Mouse (Mus musculus): Measurements from ENCODE around the gene Gabrb3. TPM values are rescaled to one million over a fixed set of nuclear protein-coding genes. Genes with fewer than 3 reads are reported as not detected.
"Not testable (repeated sequence)": the region's sequence is repeated elsewhere in the genome, so short reads cannot be mapped to it uniquely, and the experiment has no call there.

Gabrb3 gene
- total and polyA plus RNA-seq, 2 experiments from 2014 or later: 58.0 to 159 TPM

GRCm38 (mm10) chr7:57746836-57747235 lies 327.3 kb downstream of the Gabrb3 start:
- no peak for TF ChIP-seq CTCF (IDR thresholded peaks at IDR 0.05)
- Histone ChIP-seq H3K4me2 (ENCODE audit: low read depth, low read length, poor library complexity, severe bottlenecking) (no peak overlapping the region), H3K27me3 (ENCODE audit: insufficient read depth, low read length) (no peaks in the 10 kb centered on the region), H3K36me3 (ENCODE audit: insufficient read depth, low read length) (no peaks in the 10 kb centered on the region), H3K27ac (ENCODE audit: low read depth, low read length) (no peak overlapping the region), H3K9me3 (ENCODE audit: low read length) (no peaks in the 10 kb centered on the region), H3K4me1 (ENCODE audit: insufficient read depth, low read length) (no peaks in the 10 kb centered on the region), H3K9ac (replicated peaks; ENCODE audit: low read length, poor library complexity, severe bottlenecking) (no peak overlapping the region), H3K4me3 (ENCODE audit: low read depth, low read length) (no peak overlapping the region)
- ATAC-seq (ENCODE audit: low FRiP score) (no peak), DNase-seq (ENCODE audit: low spot score) (no peak)
- 84% methylated on average over 2 of the region's 2 CpGs for WGBS

- Histone ChIP-seq H3K9ac (replicated peaks; ENCODE audit: low read length, poor library complexity, severe bottlenecking) (no peak overlapping the region), H3K27ac (ENCODE audit: low read depth, low read length) (no peak overlapping the region), H3K36me3 (ENCODE audit: insufficient read depth, low read length) (no peaks in the 10 kb centered on the region), H3K9me3 (ENCODE audit: low read length) (no peaks in the 10 kb centered on the region), H3K27me3 (ENCODE audit: insufficient read depth, low read length) (no peaks in the 10 kb centered on the region), H3K4me1 (ENCODE audit: insufficient read depth, low read length) (no peaks in the 10 kb centered on the region), H3K4me3 (ENCODE audit: low read depth, low read length) (no peak overlapping the region), H3K4me2 (ENCODE audit: low read depth, low read length, poor library complexity, severe bottlenecking) (no peak overlapping the region)
- ATAC-seq (ENCODE audit: low FRiP score) (no peak), DNase-seq (ENCODE audit: low spot score) (no peak)
- 92% methylated on average over 5 of the region's 5 CpGs for WGBS
- TF ChIP-seq CTCF (IDR thresholded peaks at IDR 0.05): no peak
These were observed 341.0 kb downstream of the Gabrb3 start for GRCm38 (mm10) chr7:57760466-57760865.

GRCm38 (mm10) chr7:57778754-57779153 lies 359.3 kb downstream of the Gabrb3 start:
- 41% methylated on average over 5 of the region's 5 CpGs for WGBS
- Histone ChIP-seq H3K4me2 (ENCODE audit: low read depth, low read length, poor library complexity, severe bottlenecking) (no peak overlapping the region), H3K9me3 (ENCODE audit: low read length) (no peaks in the 10 kb centered on the region), H3K27me3 (ENCODE audit: insufficient read depth, low read length) (no peaks in the 10 kb centered on the region), H3K36me3 (ENCODE audit: insufficient read depth, low read length) (no peaks in the 10 kb centered on the region), H3K27ac (ENCODE audit: low read depth, low read length) (no peak overlapping the region), H3K4me3 (ENCODE audit: low read depth, low read length) (no peak overlapping the region), H3K9ac (replicated peaks; ENCODE audit: low read length, poor library complexity, severe bottlenecking) (no peak overlapping the region), H3K4me1 (ENCODE audit: insufficient read depth, low read length) (no peaks in the 10 kb centered on the region)
- DNase-seq (ENCODE audit: low spot score) (no peak), ATAC-seq (ENCODE audit: low FRiP score) (no peak)
- no peak for TF ChIP-seq CTCF (IDR thresholded peaks at IDR 0.05)

GRCm38 (mm10) chr7:57786102-57786501 lies 366.6 kb downstream of the Gabrb3 start:
- WGBS: 75% methylated on average over 2 of the region's 2 CpGs
- not testable (repeated sequence) for H3K36me3 ChIP-seq (ENCODE audit: insufficient read depth, low read length)

GRCm38 (mm10) chr7:57787520-57787919 lies 368.0 kb downstream of the Gabrb3 start:
- peaks cover 11% of the 10 kb centered on the region; the same call in 1 of the 2 replicates for H3K36me3 ChIP-seq (ENCODE audit: insufficient read depth, low read length)
- H3K27me3 ChIP-seq (ENCODE audit: insufficient read depth, low read length): no peaks in the 10 kb centered on the region
- no peak for ATAC-seq (ENCODE audit: low FRiP score)
- WGBS: 67% methylated on average over 2 of the region's 2 CpGs
- TF ChIP-seq CTCF (IDR thresholded peaks at IDR 0.05): no peak
- H3K9ac ChIP-seq (replicated peaks; ENCODE audit: low read length, poor library complexity, severe bottlenecking): no peak overlapping the region
- H3K4me3 ChIP-seq (ENCODE audit: low read depth, low read length): no peak overlapping the region
- no peak for DNase-seq (ENCODE audit: low spot score)
- no peak overlapping the region for H3K4me2 ChIP-seq (ENCODE audit: low read depth, low read length, poor library complexity, severe bottlenecking)
- H3K27ac ChIP-seq (ENCODE audit: low read depth, low read length): no peak overlapping the region
- H3K9me3 ChIP-seq (ENCODE audit: low read length): no peaks in the 10 kb centered on the region
- no peaks in the 10 kb centered on the region for H3K4me1 ChIP-seq (ENCODE audit: insufficient read depth, low read length)

More at GRCm38 (mm10) chr7:57786102-57786501, 366.6 kb downstream of the Gabrb3 start:
- not testable (repeated sequence) for ATAC-seq (ENCODE audit: low FRiP score); H3K4me1 ChIP-seq (ENCODE audit: insufficient read depth, low read length); H3K9ac ChIP-seq (replicated peaks; ENCODE audit: low read length, poor library complexity, severe bottlenecking); H3K9me3 ChIP-seq (ENCODE audit: low read length); H3K4me3 ChIP-seq (ENCODE audit: low read depth, low read length); H3K27me3 ChIP-seq (ENCODE audit: insufficient read depth, low read length); DNase-seq (ENCODE audit: low spot score); H3K27ac ChIP-seq (ENCODE audit: low read depth, low read length); H3K4me2 ChIP-seq (ENCODE audit: low read depth, low read length, poor library complexity, severe bottlenecking)

GRCm38 (mm10) chr7:57803266-57803665 lies 383.8 kb downstream of the Gabrb3 start:
- DNase-seq (ENCODE audit: low spot score) (no peak), ATAC-seq (ENCODE audit: low FRiP score) (no peak)
- H3K27me3 ChIP-seq (ENCODE audit: insufficient read depth, low read length): no peaks in the 10 kb centered on the region
- TF ChIP-seq CTCF (IDR thresholded peaks at IDR 0.05): no peak
- no peak overlapping the region for H3K9ac ChIP-seq (replicated peaks; ENCODE audit: low read length, poor library complexity, severe bottlenecking)
- no peak overlapping the region for H3K4me2 ChIP-seq (ENCODE audit: low read depth, low read length, poor library complexity, severe bottlenecking)
- no peak overlapping the region for H3K4me3 ChIP-seq (ENCODE audit: low read depth, low read length)
- H3K36me3 ChIP-seq (ENCODE audit: insufficient read depth, low read length): no peaks in the 10 kb centered on the region
- H3K4me1 ChIP-seq (ENCODE audit: insufficient read depth, low read length): no peaks in the 10 kb centered on the region
- H3K27ac ChIP-seq (ENCODE audit: low read depth, low read length): no peak overlapping the region
- WGBS: 90% methylated on average over 1 of the region's 1 CpGs
- no peaks in the 10 kb centered on the region for H3K9me3 ChIP-seq (ENCODE audit: low read length)

Measured in midbrain, postnatal 0 days (tissue).